Mouse (Mus musculus) heart, adult 10 weeks (tissue): Measurements from ENCODE around the gene Siah3. TPM values are rescaled to one million over a fixed set of nuclear protein-coding genes. Genes with fewer than 3 reads are reported as not detected.

Experiments used
- polyA plus RNA-seq: library from polyadenylated mRNA; stranded (reverse); fragments of 350-450 nt; fragmentation: Illumina TruSeq; extraction: RNeasy Lipid Tissue Mini Kit (QIAGEN cat#74804); gene quantifications from one replicate; pipeline ENCODE4 v1.2.3, GENCODE M21; 2014; ENCODE audit warnings: low read depth, low replicate concordance

Gene Siah3
- polyA plus RNA-seq: not detected

GRCm38 (mm10) chr14:75455743-75456421 is at the start of gene Siah3:
Siah3 (plus strand) TSS chr14:75455982.

Other genes with a start within 250 kb of the Siah3 start
- gene Cpb2, start 213.7 kb upstream of the Siah3 start, polyA plus RNA-seq: 0.42 TPM
- 19.5 TPM for gene Zc3h13, start 171.6 kb upstream of the Siah3 start, polyA plus RNA-seq
- gene Spert, start 137.1 kb downstream of the Siah3 start, polyA plus RNA-seq: not detected
- not detected for gene Erich6b, start 186.3 kb downstream of the Siah3 start, polyA plus RNA-seq